Mouse (Mus musculus) hindbrain, embryonic 13.5 days (tissue): ENCODE measurements around the gene Cd300c2. TPM values are rescaled to one million over a fixed set of nuclear protein-coding genes. Genes with fewer than 3 reads are reported as not detected.

Experiments
- ATAC-seq: fragments of 200-750 bp; cut with Nextera tagmentation; 2 replicates; pipeline ENCODE4 v1.8.0; 2017; ENCODE audit warnings: moderate TSS enrichment; ENCODE audit not compliant: low FRiP score
- H3K27ac ChIP-seq: fragments of 300-500 bp; sonication (generic); 2 replicates; pipeline ENCODE4 v1.5.1; 2015; ENCODE audit warnings: inconsistent platforms, mild to moderate bottlenecking, moderate library complexity
- H3K27me3 ChIP-seq: fragments of 300-500 bp; sonication (generic); 2 replicates; pipeline ENCODE4 v1.6.1; 2015; ENCODE audit warnings: mild to moderate bottlenecking, inconsistent platforms
- H3K36me3 ChIP-seq: fragments of 300-500 bp; sonication (generic); 2 replicates; pipeline ENCODE4 v1.6.1; 2015; ENCODE audit warnings: mild to moderate bottlenecking, inconsistent platforms
- H3K4me1 ChIP-seq: fragments of 300-500 bp; sonication (generic); replicated peaks from 2 replicates; pipeline ENCODE4 v1.6.1; 2015; ENCODE audit warnings: inconsistent platforms
- H3K4me2 ChIP-seq: fragments of 300-500 bp; sonication (generic); 2 replicates; pipeline ENCODE4 v1.6.1; 2015; ENCODE audit warnings: inconsistent platforms, mild to moderate bottlenecking, moderate library complexity
- H3K4me3 ChIP-seq: fragments of 300-500 bp; sonication (generic); 2 replicates; pipeline ENCODE4 v1.5.1; 2015; ENCODE audit warnings: mild to moderate bottlenecking, inconsistent platforms
- H3K9ac ChIP-seq: fragments of 300-500 bp; sonication (generic); 2 replicates; pipeline ENCODE4 v1.6.1; 2015; ENCODE audit warnings: mild to moderate bottlenecking, inconsistent platforms
- H3K9me3 ChIP-seq: fragments of 300-500 bp; sonication (generic); 2 replicates; pipeline ENCODE4 v1.6.1; 2016; ENCODE audit warnings: inconsistent platforms
- WGBS: fragments of 180-500 bp; shearing (Covaris S2); methylation state at CpG from one replicate; pipeline ENCODE4 v1.1.7; 2015; 5-methylcytosine and 5-hydroxymethylcytosine counted together
- polyA plus RNA-seq: library from polyadenylated mRNA; unstranded; fragments of >200 nt; fragmentation: Nextera tagmentation; extraction: Ambion mirVana; gene quantifications from 2 replicates; pipeline ENCODE4 v1.2.1, GENCODE M21; 2015

Cd300c2 gene
- polyA plus RNA-seq, 1 experiment from 2014 or later, result 0.96 TPM

DNA sequence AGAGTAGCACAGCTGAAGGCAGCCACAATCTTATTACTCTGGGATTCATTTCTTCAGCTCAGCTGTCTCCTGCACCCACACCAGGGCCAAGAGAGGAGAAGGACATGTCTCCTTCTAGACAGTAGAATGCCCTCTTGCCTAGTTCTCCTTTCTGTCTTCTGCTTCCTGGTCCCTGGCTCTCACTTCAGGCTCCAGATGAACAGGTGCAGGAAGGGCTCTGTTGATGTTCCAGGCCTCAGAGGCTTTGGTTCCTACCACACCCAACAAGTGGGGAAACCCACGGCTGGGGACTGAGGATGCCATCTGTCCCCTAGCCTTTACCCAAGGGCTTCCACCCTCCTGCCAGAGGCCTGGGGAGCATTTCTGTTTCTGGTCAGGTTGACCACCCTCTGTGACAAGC is 41.3 kb downstream of the Cd300c2 start:
- Histone ChIP-seq H3K4me3 (no peak overlapping the region), H3K4me1 (no peaks in the 10 kb centered on the region), H3K9ac (no peak overlapping the region), H3K27ac (no peak overlapping the region), H3K4me2 (no peak overlapping the region), H3K36me3 (no peaks in the 10 kb centered on the region), H3K27me3 (no peaks in the 10 kb centered on the region), H3K9me3 (no peaks in the 10 kb centered on the region)
- no peak for ATAC-seq
- WGBS, result 76% methylated on average over 1 of the region's 1 CpGs

Other genes starting within 250 kb of the Cd300c2 start
- 1.2 and 1.3 TPM in 2 replicates for gene Kif19a, start 236.5 kb downstream of the Cd300c2 start, polyA plus RNA-seq
- gene Btbd17, start 205.9 kb downstream of the Cd300c2 start, polyA plus RNA-seq, result 21.4 and 22.3 TPM in 2 replicates
- gene Gpr142, start 203.0 kb downstream of the Cd300c2 start, polyA plus RNA-seq, result not detected in 2 replicates
- gene Gprc5c, start 150.7 kb downstream of the Cd300c2 start, polyA plus RNA-seq, result 9.9 and 11.9 TPM in 2 replicates
- gene Cd300a, start 111.8 kb downstream of the Cd300c2 start, polyA plus RNA-seq, result 0.69 and 1.2 TPM in 2 replicates
- not detected in 2 replicates for gene Cd300lb, start 67.5 kb downstream of the Cd300c2 start, polyA plus RNA-seq
- gene Cd300c, start 32.7 kb downstream of the Cd300c2 start, polyA plus RNA-seq, result not detected in 2 replicates
- 0.06 TPM in 1 of 2 replicates, not detected in the other for gene Cd300ld, start 12.0 kb downstream of the Cd300c2 start, polyA plus RNA-seq
- gene Cd300ld2, start 14.3 kb upstream of the Cd300c2 start, polyA plus RNA-seq, result not detected in 2 replicates
- gene Cd300ld4, start 25.1 kb upstream of the Cd300c2 start, polyA plus RNA-seq, result not detected in 2 replicates
- not detected in 2 replicates for gene Cd300ld5, start 35.9 kb upstream of the Cd300c2 start, polyA plus RNA-seq
- not detected in 2 replicates for gene Cd300ld3, start 46.5 kb upstream of the Cd300c2 start, polyA plus RNA-seq
- not detected in 2 replicates for gene Cd300e, start 60.3 kb upstream of the Cd300c2 start, polyA plus RNA-seq
- 0.99 and 1.4 TPM in 2 replicates for gene Rab37, start 89.6 kb upstream of the Cd300c2 start, polyA plus RNA-seq
- 0.12 and 0.27 TPM in 2 replicates for gene Cd300lf, start 132.1 kb upstream of the Cd300c2 start, polyA plus RNA-seq
- 42.2 and 55.2 TPM in 2 replicates for gene Slc9a3r1, start 161.5 kb upstream of the Cd300c2 start, polyA plus RNA-seq
- gene Tmem104, start 185.6 kb upstream of the Cd300c2 start, polyA plus RNA-seq, result 11.2 and 12.1 TPM in 2 replicates
- gene Nat9, start 186.0 kb upstream of the Cd300c2 start, polyA plus RNA-seq, result 21.5 and 22.0 TPM in 2 replicates